Mouse (Mus musculus): ENCODE measurements around the gene Exoc3l. TPM values are rescaled to one million over a fixed set of nuclear protein-coding genes. Genes with fewer than 3 reads are reported as not detected.
A peak's percentile ranks its signal among the peaks of the same experiment; 100 is the strongest.

Gene Exoc3l
- polyA plus RNA-seq, 1 experiment: 12.7 TPM

- H3K27me3 ChIP-seq (ENCODE audit: control insufficient read depth, insufficient read depth, low read length): no peaks in the 10 kb centered on the region
- no peaks in the 10 kb centered on the region for H3K36me3 ChIP-seq (ENCODE audit: control insufficient read depth, insufficient read depth, low read length)
- no peak overlapping the region for H3K27ac ChIP-seq (ENCODE audit: control insufficient read depth, insufficient read depth, low read length)
- H3K4me3 ChIP-seq (ENCODE audit: control insufficient read depth, insufficient read depth, low read length): no peak overlapping the region
- no peak for DNase-seq
- peaks cover 26% of the 10 kb centered on the region for H3K4me1 ChIP-seq (replicated peaks; ENCODE audit: control insufficient read depth, insufficient read depth, low read length)
- no peak for TF ChIP-seq POLR2A (IDR thresholded peaks at IDR 0.05; ENCODE audit: control insufficient read depth, extremely low read depth, insufficient read depth, low read length, poor library complexity)
- TF ChIP-seq CTCF (IDR thresholded peaks at IDR 0.05; ENCODE audit: borderline replicate concordance, control insufficient read depth, extremely low read depth, insufficient read depth, low read length, poor library complexity): no peak
- WGBS: 87% methylated on average over 7 of the region's 7 CpGs
These were observed 35.4 kb downstream of the Exoc3l start for GRCm38 (mm10) chr8:105260371-105261099.

- Histone ChIP-seq H3K27ac (ENCODE audit: control insufficient read depth, insufficient read depth, low read length) (no peak overlapping the region), H3K4me1 (replicated peaks; ENCODE audit: control insufficient read depth, insufficient read depth, low read length) (peaks cover 31% of the 10 kb centered on the region), H3K36me3 (ENCODE audit: control insufficient read depth, insufficient read depth, low read length) (no peaks in the 10 kb centered on the region), H3K27me3 (ENCODE audit: control insufficient read depth, insufficient read depth, low read length) (no peaks in the 10 kb centered on the region), H3K4me3 (ENCODE audit: control insufficient read depth, insufficient read depth, low read length) (peak overlapping the region; percentile 38)
- TF ChIP-seq POLR2A (IDR thresholded peaks at IDR 0.05; ENCODE audit: control insufficient read depth, extremely low read depth, insufficient read depth, low read length, poor library complexity): no peak
- peak; percentile 100 for TF ChIP-seq CTCF (IDR thresholded peaks at IDR 0.05; ENCODE audit: borderline replicate concordance, control insufficient read depth, extremely low read depth, insufficient read depth, low read length, poor library complexity)
- peak; percentile 75 for DNase-seq
- 1% methylated on average over 30 of the region's 30 CpGs for WGBS
These were observed 36.1 kb downstream of the Exoc3l start for GRCm38 (mm10) chr8:105259721-105260320.

- no peak for DNase-seq
- H3K27me3 ChIP-seq (ENCODE audit: control insufficient read depth, insufficient read depth, low read length): no peaks in the 10 kb centered on the region
- 60% methylated on average over 55 of the region's 55 CpGs for WGBS
- H3K36me3 ChIP-seq (ENCODE audit: control insufficient read depth, insufficient read depth, low read length): no peaks in the 10 kb centered on the region
- TF ChIP-seq CTCF (IDR thresholded peaks at IDR 0.05; ENCODE audit: borderline replicate concordance, control insufficient read depth, extremely low read depth, insufficient read depth, low read length, poor library complexity): no peak
- no peak for TF ChIP-seq POLR2A (IDR thresholded peaks at IDR 0.05; ENCODE audit: control insufficient read depth, extremely low read depth, insufficient read depth, low read length, poor library complexity)
- H3K4me3 ChIP-seq (ENCODE audit: control insufficient read depth, insufficient read depth, low read length): peak overlapping the region; percentile 38
- peaks cover 35% of the 10 kb centered on the region for H3K4me1 ChIP-seq (replicated peaks; ENCODE audit: control insufficient read depth, insufficient read depth, low read length)
- H3K27ac ChIP-seq (ENCODE audit: control insufficient read depth, insufficient read depth, low read length): no peak overlapping the region
These were observed 36.8 kb downstream of the Exoc3l start for GRCm38 (mm10) chr8:105258911-105259720.

GRCm38 (mm10) chr8:105257318-105258114, 38.4 kb downstream of the Exoc3l start:
- Histone ChIP-seq H3K4me1 (replicated peaks; ENCODE audit: control insufficient read depth, insufficient read depth, low read length) (peaks cover 29% of the 10 kb centered on the region), H3K27me3 (ENCODE audit: control insufficient read depth, insufficient read depth, low read length) (no peaks in the 10 kb centered on the region), H3K36me3 (ENCODE audit: control insufficient read depth, insufficient read depth, low read length) (no peaks in the 10 kb centered on the region), H3K27ac (ENCODE audit: control insufficient read depth, insufficient read depth, low read length) (no peak overlapping the region), H3K4me3 (ENCODE audit: control insufficient read depth, insufficient read depth, low read length) (no peak overlapping the region)
- WGBS: 92% methylated on average over 7 of the region's 7 CpGs
- no peak for DNase-seq
- no peak for TF ChIP-seq CTCF (IDR thresholded peaks at IDR 0.05; ENCODE audit: borderline replicate concordance, control insufficient read depth, extremely low read depth, insufficient read depth, low read length, poor library complexity)

- H3K27ac ChIP-seq (ENCODE audit: control insufficient read depth, insufficient read depth, low read length): peak within 1 kb of the TSS; percentile 13; the same call in 1 of the 2 replicates
These were observed 40.9 kb downstream of the Exoc3l start, which contains the start of gene B3gnt9 for GRCm38 (mm10) chr8:105254966-105255350. TSS of gene B3gnt9 (minus strand) at chr8:105255153.

More at GRCm38 (mm10) chr8:105254966-105255350, 40.9 kb downstream of the Exoc3l start, which contains the start of gene B3gnt9:
- WGBS: 1% methylated on average over 14 of the region's 14 CpGs
- DNase-seq: peak; percentile 76
- no peaks in the 10 kb centered on the region for H3K27me3 ChIP-seq (ENCODE audit: control insufficient read depth, insufficient read depth, low read length)
- H3K4me1 ChIP-seq (replicated peaks; ENCODE audit: control insufficient read depth, insufficient read depth, low read length): peaks cover 23% of the 10 kb centered on the region
- H3K36me3 ChIP-seq (ENCODE audit: control insufficient read depth, insufficient read depth, low read length): peaks cover 3% of the 10 kb centered on the region; the same call in 1 of the 2 replicates
- 0 out of 2 replicates have a peak, but pooled peaks have one; percentile 19 for TF ChIP-seq POLR2A (IDR thresholded peaks at IDR 0.05; ENCODE audit: control insufficient read depth, extremely low read depth, insufficient read depth, low read length, poor library complexity)
- TF ChIP-seq CTCF (IDR thresholded peaks at IDR 0.05; ENCODE audit: borderline replicate concordance, control insufficient read depth, extremely low read depth, insufficient read depth, low read length, poor library complexity): no peak
- H3K4me3 ChIP-seq (ENCODE audit: control insufficient read depth, insufficient read depth, low read length): peak within 1 kb of the TSS; percentile 57
